Mouse (Mus musculus) kidney, postnatal 14 days (tissue): ENCODE data around the gene Elmo3.
"Not testable (repeated sequence)": the region's sequence is repeated elsewhere in the genome, so short reads cannot be mapped to it uniquely, and the experiment has no call there.

Source experiments
- DNase-seq: peaks from one replicate; pipeline ENCODE4 v3.0.0; 2022; ENCODE audit warnings: mixed read lengths

Elmo3 gene

DNA sequence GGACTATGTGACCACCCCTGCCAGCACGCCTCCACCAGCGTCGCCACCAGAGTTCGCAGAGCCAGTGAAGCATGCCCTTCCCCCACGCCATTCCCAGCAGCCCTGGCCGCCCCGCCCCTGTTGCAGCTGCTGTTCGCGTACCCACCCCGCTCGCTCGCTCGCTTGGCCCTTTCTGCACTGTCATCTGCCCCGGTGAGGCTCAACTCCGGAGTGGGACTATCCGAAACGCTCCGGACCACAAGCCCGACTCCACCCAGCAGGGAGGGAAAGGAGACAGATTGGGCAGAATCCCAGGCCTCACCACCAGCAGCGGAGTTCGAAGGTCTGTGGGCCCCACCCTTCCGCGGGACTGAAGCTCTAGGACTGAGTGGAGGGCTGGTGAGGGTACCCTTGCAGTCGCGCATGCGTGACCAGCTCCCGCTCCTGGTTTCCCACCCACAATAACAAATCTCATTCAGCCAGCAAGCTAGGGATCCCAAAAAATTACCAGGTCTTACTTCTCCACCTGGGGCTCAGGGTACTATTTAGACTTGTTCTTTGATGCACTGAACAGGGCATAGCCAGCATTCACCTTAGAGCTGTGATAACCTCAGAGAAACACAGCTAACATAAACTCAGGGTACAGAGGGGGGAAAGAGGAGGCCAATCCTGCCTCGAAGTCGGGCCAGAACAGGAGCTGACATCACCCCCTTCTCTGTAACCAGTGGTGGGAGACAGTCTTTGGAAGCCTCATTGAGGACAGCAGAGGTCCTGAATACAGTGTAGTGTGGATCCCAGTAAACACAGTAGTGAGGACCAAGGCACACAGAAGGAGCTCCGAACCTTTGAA, 28.9 kb upstream of the Elmo3 start:
- DNase-seq, result peak; percentile 59

DNA sequence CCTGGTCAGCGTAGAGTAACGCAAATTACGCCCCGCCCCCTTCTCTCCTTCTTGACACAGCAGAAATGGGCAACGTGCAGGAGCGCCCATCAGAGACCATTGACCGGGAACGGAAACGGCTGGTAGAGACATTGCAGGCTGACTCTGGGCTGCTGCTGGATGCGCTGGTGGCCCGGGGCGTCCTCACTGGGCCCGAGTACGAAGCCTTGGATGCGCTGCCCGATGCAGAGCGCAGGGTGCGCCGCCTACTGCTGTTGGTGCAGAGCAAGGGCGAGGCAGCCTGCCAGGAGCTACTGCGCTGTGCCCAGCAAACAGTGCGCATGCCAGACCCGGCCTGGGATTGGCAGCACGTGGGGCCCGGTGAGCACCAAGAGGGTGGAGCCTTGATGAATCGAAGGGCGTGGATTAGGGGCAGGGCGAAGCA, 26.5 kb upstream of the Elmo3 start:
- DNase-seq, result peak; percentile 85

DNA sequence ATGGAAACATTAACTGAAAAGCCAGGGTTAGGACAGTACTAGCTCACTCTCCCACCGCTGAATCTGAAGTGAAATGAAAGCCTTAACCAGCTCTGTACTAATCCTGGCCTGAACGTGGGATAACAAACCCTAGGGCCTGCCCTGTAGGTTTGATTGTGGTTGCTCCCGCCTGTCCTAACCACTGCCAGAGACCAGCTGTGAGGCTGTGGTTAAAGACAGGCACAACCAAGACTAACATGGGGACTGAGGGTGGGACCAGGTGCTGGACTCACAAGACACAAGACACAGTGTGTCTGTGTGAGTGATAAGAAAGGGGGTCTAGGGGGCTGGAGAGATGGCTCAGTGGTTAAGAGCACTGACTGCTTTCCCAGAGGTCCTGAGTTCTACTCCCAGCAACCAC, 24.8 kb upstream of the Elmo3 start:
- no peak for DNase-seq

DNA sequence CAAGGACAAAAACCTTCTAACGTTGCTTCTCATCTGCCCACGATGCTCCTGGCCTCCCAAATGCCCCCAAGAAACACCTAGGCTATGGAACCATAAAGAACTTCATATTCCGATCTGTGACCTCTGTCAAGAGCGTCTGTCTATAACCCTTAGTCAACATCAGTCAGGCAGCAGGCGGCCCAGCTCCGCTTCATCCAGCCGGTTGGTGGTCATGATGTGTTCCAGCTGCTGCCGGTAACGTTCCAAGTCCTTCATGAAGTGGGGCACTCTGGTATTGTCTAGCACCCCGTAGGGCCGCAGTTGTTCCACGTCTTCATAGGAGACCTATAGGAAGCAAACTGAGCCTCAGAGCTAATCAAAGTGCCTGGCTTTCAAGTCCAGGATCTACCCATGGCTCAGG, 23.6 kb upstream of the Elmo3 start:
- no peak for DNase-seq

DNA sequence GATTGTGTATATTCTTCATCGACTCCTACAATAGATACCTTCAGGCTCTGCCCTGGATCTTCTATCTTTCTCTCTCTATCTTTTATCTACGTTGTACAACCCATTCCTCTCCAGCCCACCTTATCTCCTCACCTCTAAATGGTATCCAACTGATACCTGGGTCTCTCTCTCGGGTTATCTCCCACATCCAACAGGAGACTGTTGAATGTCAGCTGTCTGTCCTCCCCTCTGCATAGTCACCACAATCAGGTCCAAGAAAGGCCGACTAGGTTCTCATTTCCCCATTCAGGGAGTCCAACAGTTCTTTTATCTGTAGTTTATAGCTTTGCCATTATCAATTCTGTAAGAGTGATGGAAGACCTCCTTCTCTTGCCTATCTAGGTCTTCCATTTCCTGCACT, 23.2 kb upstream of the Elmo3 start:
- no peak for DNase-seq

DNA sequence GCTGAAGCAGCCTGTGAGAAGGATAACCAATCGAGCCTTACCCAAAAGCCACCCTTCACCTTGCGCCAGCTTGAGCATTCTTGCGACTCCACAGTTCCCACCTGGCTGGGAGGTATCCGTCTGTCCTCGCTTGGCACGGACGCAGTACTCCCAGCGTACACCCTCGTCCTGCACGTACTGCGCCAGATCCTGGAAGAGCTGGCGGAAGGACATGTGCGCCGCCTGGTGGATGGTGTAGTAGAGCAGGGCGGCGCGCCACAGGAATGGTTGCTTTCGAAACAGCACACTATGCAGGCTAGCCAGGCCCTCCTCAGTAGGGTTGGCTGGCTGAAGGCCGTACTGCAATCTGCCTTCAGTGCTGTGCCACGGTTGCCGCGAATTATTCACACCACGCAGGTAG, 22.3 kb upstream of the Elmo3 start:
- peak; percentile 59 for DNase-seq

DNA sequence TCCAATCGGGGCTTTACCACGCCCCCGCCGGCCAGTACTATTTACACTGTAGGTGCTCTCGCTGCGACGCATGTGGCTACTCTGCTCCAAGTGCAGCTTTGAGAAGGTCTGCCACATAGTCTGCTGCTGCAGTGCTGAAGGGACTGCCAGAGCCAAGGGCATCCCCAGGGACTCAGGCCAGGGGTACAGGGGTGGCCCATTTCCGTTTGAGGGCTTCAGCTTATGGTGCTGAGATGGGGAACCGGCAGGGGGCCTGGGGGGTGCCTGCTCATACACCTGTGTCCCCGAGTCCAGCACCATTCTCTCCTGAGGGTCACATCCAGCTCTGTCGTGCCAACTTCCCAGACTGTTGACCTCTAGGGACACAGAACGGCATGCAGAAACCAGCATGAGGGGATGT, 19.9 kb upstream of the Elmo3 start:
- no peak for DNase-seq

DNA sequence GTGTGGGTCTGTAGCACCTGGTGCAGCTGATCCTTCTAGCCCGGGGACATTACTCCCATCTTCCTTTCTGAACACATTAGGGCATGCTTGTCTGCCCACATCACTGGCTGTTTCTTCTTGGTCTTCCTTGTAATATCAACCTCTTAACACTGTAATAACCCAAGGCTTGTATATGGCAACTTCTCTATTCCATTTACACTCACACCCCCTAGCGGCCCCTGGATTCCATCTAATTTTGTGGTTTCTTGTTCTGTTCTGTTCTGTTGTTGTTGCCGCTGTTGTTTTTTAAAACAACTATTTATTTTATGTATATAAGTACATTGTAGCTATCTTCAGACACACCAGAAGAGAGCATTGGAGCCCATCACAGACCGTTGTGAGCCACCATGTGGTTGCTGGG, 18.5 kb upstream of the Elmo3 start:
- DNase-seq, result no peak

DNA sequence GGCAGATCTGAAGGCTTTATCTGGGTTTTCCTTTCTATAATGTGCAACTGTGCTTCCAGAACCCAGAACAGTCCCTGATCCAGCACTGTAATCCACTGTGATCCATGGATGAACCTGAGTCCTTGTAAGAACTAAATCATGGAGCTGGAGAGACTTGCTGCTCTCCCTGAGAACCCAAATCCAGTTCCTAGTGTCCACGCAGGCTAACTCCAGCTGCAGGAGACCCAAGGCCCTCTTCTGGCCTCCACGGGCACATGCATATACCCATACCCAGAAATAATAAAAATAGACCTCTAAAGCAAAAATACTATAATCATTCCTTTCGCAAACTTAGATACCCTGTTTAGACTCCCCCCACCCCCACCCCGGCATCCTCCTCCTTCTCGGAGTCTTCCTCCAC, 17.2 kb upstream of the Elmo3 start:
- DNase-seq, result no peak

DNA sequence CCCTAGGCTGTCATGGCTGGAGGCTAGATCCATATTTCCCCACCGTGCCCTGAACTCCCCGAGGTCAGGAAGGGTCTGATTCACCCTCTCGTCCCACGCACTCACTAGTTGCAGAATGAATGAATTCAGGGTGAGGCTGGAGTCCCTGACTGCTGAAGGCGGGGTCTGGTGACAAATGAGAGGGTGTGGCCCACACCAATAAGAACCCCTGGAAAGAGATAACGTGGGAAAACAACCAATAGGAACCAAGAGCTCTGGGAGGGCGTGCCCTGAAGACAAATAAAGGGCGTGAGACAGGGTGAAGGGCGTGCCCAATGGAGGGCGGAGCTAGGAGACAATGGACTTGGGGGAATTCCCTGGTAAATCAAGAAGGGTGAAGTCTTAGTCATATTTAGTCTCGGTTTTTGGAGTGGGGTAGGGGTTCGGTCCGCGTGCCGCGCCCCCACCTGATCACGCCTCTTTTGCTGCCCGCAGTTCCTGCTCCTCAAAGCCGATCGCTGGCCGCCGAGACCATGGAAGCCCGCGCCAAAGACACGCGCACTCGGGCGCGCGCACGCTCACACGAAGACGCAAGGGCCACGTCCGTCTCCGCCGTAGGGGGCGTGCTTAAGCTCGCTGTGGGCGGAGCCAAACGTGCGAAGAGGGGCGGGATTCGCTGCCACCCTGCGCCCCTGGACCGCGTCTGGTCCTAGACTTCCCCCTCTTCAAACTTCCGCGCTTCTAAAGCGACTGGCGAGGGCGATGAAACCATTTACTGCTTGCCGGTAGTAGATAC, 16.3 kb upstream of the Elmo3 start:
- DNase-seq, result peak; percentile 93

DNA sequence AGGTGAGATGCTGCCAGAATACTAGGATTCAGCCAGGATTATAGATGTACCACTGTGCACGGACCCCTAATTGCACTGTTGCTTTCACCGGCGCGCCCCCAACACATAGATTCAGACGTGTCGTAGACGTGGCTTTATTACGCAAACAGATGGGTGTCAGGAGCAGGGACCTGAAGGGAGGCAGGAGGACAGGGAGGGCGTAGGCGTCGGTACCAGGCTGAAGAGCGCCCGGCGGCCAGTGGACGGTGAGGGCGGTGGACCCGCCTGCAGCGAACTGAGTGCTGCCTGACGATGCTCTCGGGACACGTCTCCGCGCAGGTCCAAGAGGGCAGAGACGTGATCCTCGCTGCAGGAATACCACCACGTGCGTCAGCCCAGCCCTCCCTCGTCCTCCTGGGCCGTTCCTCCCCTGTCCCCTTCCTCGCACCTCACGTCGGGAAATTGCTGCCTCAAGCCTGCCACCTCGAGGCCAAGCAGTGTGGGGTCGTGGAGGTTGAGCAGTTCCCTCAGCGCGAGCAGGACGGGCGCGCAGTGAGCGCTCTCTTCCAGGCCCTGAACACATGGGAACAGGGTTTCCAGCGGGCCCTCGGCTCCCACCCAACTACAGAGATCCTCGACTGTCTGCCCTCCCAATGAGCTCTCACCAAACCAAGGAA, 15.5 kb upstream of the Elmo3 start, which contains the start of gene 4931428F04Rik:
4931428F04Rik (minus strand) TSS at position 60 of the 656 bp plus-strand sequence.
- peak; percentile 42 for DNase-seq

DNA sequence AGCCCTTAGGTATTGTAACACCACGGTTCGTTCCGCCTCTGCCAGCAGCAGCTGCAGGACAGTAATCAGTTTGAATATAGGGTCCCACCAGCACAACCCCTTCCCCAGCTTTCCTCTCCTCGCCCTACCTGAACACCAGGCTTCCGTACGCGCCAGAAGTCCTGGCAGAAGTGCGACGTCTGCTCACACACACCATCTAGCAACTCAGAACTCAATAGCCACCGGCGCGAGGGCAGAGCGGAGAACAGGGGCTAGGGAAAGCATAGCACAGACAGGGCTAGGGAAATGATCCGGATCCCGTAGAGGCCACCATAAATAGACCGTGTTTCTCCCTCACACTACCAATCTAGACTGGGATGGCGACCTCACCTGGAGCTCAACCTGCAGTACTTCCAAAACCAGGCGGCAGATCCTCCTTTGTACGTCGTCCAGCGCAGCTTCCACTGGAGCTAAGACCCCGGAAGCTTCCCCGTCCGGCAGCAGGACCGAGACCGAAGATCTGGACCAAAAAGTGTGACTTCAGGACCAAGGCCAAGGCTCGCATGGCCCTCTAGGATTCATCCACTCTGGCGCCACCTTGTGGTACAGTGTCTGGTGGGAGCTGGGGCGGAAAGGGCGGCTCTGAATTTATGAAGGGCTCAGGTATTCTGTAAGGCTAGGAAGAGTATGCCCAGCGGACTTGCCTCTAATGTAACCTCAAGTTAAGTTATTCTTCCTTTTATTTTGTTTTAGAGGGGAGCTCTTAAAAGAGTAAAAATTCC, 14.7 kb upstream of the Elmo3 start:
- DNase-seq, result peak; percentile 91

DNA sequence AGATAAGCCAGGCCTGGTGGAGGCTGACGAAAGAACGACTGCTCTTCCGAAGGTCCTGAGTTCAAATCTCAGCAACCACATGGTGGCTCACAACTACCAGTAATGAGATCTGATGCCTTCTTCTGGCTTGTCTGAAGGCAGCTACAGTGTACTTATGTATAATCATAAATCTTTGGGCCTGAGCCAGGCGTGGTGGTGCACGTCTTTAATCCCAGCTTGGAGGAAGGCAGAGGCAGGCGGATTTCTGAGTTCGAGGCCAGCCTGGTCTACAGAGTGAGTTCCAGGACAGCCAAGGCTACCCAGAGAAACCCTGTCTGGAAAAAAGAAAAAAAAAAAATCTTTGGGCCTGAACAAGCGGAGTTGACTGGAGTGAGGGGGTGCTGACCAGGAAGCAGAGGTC, 14.0 kb upstream of the Elmo3 start:
- DNase-seq, result not testable (repeated sequence)

DNA sequence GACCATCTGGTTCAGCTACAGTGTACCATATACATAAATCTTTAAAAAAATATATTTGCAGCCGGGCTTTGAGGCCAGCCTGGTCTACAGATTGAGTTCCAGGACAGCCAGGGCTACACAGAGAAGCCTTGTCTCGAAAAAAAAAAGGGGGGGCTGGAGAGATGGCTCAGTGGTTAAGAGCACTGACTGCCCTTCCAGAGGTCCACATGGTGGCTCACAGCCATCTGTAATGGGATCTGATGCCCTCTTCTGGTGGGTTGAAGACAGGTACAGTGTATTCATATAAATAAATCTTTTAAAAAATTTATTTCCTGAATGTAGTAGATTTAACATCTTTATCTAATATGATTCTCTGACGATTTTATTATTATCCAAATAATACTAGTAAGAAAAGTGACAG, 13.6 kb upstream of the Elmo3 start:
- not testable (repeated sequence) for DNase-seq

DNA sequence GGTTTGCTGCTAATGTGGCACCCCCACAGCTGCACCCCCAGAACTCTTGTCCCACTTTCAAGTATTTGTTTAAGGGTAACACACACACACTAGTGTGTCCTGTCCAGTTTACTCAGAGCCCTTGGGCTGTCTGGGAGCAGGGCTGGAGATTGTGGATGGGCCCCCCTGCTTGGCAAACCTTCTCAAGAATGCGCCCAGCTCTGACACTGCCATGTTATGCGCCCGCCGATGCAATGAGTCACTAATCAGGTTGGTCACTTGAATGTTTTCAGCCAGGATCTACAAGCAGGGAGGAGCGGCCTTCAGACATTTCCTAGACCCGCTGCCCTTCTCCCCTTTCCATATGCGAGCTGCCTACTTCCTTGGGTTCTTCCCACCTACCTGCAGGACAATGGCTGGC, 12.9 kb upstream of the Elmo3 start:
- no peak for DNase-seq

DNA sequence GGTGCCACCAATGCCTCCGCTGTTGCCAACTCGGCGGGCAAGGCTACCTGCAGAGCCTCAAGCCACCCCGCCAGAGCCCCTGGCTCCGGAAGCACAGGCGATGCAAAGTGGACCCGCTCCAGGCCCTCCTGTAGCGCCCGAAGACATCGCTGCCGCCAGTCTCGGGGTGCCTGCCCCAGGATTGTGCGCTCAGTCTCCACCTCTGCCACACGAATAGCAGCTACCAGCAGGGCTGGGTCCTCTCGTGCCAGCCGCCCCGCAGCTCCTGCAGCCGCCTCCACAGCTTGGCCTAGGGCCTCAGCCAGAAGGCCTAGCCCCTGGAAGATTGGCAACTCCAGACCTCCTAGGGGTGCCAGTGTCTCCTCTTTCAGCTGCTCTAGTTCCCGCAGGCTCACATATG, 12.0 kb upstream of the Elmo3 start:
- no peak for DNase-seq

DNA sequence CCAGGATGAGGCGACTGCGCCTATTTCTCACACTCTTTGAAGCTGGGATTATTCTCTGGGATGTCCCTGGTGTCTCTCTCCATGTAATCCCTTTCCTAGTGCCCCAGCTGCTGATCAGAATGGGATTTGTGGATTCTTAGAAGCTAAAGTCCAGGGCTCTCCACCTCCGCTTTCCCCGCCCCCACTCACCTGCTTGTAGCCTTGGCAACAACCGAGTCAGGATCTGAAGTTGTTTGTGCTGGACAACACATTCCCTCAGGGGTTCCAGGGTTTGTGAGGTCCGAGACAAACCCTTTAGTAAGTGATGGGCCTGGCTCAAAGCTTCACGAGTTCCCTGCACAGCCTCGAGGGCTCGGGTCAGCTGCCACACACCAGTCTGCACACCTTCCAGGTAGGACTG, 10.6 kb upstream of the Elmo3 start:
- DNase-seq, result no peak

DNA sequence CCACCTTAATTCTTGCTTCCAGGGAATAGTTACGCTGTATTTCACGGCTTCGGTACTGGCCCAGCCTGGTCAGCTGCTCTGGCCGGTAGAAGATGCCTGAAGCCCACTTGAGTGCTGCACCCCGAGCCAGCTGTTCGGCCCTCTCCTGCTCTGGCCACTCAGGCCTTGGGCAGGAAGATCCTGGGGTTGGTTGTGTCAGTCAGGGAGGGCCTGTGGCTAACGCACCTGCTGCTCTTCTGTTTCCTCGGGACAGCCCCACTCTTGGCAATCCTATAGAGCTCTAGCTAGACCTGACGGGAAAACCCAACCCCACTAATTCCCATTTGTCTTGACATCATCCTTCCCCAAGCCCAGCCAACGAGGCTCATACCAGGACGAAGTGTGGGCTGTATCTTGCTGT, 10.1 kb upstream of the Elmo3 start:
- no peak for DNase-seq

DNA sequence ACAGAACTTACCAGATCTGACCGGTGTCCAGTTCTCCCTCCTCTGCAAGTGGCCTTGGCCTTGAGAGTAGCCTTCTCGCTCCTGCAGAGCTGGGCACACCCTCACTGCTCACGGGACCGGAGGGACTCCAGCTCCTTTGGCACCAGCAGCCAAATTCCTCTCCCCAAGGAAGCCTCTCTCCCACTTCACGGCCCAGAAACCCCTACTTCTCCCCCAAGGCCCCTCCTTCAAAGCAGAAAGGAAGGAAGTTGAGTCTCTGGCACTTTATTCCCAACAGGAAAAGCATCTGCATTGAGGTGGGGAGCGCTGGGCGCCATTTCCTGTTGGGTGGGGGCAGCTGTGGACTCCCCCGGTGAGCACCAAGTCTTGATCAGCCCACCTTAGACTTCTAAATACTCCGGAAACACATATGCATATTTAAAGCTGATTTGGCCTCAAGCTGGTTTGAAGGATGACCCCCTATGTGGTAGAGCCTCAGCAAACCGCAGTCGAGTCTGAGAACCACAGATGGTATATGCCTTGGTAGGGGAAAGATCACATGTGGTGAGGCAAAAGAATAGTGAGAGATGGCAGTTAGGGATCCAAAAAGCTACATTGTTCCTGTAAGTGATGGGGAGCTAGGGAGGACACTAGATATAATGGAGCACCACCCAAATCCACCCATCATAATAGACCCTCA, 9.4 kb upstream of the Elmo3 start, which contains the start of gene Exoc3l:
Exoc3l (minus strand) TSS at position 207 of the 679 bp plus-strand sequence.
- DNase-seq, result peak; percentile 51

DNA sequence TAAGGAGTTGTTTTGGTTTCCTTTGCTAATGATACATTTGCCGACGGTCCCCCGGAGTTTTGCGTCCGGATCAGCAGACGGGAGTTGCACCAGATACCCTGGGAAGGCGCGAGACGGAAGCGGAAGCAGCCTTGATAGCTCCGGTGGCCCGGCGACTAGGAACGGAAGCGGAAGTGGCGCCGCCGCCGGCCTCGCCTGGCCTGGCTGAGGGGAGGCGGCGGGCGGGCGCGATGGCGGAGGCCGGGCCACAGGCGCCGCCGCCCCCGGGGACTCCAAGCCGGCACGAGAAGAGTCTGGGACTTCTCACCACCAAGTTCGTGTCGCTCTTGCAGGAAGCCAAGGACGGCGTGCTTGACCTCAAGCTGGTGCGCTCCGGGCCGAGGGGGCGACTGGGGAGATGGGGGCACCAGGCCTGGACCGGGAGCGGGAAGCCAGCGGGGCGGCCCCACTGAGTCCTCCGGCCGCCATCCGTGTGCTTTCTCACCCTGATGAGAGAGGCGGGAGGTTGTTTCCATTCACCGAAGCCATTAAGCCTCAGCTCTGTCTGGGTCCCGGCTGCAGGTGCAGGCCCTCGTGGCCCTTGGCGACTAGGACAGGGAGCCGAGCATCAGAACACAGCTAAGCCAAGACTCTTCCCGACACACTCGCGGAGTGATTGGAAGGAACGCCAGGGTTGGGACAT, 7.7 kb upstream of the Elmo3 start, which contains the start of gene E2f4:
E2f4 (plus strand) TSS at position 153 of the 682 bp plus-strand sequence.
- peak; percentile 96 for DNase-seq
